Mouse (Mus musculus) G1E-ER4 (cell line): ENCODE results near the gene Stim2. TPM values are rescaled to one million over a fixed set of nuclear protein-coding genes. Genes with fewer than 3 reads are reported as not detected.

Experiments used
- GATA1 ChIP-seq: IDR thresholded peaks from one replicate; pipeline ENCODE4 v1.8.0; 2012; ENCODE audit warnings: low read length, inconsistent platforms
- polyA plus RNA-seq: library from polyadenylated mRNA; stranded (reverse); fragments of >175 nt; gene quantifications from 2 replicates; pipeline ENCODE4 v1.2.3, GENCODE M21; 2012

Gene Stim2
- polyA plus RNA-seq, 1 experiment, result 6.5 TPM

DNA sequence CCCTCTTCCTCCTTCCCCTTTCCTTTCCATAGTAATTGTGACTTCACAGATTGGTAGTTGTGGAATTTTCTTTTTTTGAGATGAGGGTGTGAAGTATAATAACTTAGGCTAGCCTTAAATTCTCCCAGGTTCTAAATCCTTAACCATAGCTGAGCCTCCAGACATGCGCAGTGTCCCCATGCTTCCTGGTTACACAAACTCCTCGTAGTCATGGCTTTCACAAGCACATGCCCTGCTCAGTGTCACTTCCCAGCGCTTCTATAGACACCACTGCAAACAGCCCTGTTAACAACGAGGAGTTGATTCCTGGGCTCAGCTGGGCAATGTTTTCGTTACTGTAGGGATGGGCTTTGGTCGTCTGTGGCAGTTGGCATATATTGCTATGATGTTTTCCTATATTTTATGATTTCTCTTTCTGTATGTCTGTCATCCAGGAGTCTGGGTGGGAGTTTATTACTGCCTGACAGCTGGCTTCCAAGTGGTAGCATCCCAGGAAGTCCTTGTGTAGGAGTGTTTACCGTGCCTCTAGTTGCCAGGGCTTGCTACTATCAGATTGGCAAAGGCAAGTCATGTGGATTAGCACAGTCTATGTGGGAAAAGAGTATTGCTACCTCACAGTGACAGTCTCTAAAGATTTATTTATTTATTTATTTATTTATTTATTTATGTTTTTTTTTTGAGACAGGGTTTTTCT is 55.5 kb downstream of the Stim2 start:
- TF ChIP-seq GATA1, result no peak

DNA sequence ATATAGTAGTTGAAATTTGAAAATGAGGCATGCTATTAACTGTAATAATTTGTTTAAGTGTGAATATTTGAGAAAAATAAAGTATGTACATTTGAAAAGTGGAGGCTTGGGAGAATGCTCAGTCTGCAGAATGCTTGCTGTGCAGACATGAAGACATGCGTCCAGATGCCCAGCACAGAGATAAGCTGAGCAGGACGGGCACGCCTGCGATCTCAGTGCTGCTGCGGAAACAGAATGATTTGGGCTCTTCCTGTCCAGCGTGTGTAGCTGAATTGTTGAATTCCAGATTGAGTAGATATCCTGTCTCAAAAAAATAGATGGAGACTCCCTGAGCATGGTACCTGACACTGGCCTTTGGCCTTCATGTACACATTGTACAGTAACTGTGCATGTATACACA is 58.0 kb downstream of the Stim2 start:
- TF ChIP-seq GATA1, result no peak

DNA sequence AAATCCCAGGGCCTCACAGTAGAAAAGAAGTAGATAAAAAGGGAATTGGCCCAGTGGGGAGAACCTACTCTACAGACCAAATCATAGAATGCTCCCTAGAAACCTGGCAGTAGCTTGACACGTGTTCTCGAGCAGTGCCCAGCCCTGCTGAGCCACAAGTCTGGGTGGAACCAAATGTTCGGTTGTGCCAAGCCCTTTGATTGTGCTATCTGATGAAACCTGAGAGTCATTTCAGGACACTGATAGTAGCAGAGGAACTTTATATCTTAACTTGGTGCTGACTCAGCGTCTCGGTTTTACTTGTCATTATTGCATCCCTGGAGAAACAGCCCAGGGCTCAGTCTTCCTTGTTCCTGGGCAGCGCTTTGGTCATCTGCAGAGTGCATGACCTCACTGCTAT is 61.7 kb downstream of the Stim2 start:
- peak; percentile 77 for TF ChIP-seq GATA1

DNA sequence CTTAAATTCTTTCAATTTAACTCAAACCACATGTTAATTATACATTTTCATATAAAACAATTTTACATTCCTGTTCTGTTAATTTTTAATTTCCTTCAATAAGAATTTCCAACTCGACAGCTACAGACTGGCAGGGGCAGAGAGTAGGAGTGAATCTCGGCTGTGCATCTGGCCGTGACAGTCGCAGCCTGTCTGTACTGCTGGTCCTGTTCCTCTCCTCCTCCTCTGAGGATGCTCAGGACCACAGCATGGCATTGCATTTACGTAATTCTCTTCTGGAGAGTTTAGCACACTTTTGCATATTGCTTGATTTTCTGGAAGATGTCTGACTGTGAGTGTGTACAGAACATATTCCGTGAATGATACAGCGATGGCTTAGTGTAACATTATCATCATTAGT is 63.8 kb downstream of the Stim2 start:
- TF ChIP-seq GATA1, result no peak

DNA sequence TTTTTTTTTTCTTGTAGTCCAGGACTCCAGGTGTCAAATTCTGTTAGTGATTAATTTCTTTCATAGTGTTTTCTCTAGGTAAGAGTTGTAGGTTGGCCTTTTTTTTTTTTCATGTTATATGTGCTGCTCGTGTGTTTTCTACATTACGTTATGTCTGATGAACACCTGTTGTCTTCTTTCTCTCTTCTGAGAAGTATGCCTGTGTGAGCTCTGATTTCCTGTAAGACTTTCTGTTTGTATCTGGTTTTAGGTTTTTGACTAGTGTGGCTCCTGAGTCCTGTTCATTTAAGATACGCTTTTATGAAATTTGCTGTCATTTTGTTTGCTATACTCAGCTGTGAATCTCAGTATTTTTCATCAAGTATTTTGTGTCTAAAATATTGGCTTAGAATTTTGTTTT is 69.3 kb downstream of the Stim2 start:
- no peak for TF ChIP-seq GATA1

DNA sequence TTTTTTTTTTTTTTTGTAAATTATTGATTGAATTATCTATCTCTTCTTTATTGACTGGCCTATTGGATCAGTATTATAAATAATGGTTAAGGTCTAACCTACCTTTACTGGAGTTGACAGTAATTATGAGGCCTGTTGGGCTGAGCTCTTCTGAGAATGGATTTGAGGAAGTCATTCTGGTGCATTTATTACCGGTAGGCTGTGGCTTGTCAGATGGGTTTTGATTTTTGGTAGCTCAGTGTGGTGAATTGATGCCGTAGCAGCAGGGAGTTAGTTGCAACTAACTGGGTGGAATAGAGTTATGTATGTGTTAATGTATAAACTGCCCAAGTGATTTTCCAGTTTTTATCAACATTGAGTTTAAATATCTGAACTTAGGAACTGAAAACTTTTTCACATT is 72.2 kb downstream of the Stim2 start:
- TF ChIP-seq GATA1, result no peak

DNA sequence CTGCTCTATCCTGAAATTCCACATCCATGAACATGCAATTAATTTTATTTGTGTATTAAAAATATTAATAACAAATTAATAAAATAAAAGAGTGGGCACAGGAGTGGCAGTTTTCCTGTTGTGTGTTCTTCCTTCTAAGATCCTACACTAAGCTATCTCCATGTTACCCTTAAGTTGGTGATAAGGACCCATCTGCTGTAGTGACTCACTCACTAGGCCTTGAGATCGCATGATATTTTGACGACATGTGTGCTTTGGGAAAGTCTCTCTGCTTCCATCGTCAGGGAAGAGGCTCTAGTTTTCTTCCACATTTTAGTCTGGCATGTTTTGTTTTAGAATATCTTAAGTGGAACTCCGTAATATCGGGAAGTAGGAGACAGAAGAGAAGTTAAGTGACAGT is 73.0 kb downstream of the Stim2 start:
- no peak for TF ChIP-seq GATA1

DNA sequence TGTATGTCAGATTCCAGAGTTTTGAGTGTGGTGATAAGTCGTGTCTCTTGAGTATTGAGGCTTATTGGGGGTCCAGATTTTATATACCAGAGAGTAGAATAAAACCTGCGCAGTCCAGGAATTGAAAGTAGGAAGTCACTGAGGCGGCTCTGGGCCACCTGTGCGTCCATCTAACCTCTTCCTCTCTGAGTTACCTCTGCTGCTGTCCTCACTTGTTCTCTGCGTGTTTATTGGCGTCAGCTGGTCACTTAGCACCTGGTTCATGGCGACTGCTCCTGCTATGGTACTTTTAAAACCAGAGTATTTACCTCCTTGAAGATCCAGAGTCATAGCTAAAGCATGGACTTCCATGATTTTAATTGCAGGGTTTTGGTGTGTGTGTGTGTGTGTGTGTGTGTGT is 73.4 kb downstream of the Stim2 start:
- TF ChIP-seq GATA1, result no peak

DNA sequence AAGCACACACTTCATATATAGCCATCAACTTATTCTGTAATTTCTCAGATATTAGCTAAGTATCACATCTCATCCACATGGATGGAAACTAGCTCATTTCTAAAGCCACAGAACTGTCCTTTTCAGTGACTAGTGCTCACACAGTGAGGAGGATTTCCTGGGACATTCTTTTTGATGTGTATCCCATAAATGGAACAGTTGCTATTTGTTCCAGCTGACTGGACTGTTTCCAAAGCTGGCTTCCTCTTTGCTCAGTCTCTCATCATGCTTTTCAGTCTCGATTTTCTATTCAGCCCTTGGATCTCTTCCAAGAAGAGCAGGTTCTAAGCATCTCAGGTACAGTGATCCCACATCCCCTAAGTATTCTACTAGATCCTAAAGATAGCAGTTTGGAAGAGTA is 75.0 kb downstream of the Stim2 start:
- no peak for TF ChIP-seq GATA1

DNA sequence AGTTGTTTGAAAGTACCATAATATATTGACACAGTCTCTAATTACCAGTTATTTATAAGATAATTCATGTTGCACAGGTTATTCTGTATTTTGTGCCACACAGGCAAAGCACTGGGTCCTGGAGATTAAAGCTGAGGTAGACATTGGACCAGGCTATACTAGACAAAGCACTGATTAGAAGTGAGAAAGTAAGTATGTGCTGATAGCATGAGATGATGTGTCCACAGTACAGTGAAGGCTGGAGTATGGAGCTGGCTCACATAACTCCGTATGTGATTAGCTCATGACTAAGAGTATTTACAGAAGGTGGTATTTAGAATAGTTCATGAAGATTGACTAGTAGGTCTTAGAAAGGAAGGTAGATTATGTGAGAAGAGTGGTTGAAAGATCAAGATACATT is 81.7 kb downstream of the Stim2 start:
- no peak for TF ChIP-seq GATA1

DNA sequence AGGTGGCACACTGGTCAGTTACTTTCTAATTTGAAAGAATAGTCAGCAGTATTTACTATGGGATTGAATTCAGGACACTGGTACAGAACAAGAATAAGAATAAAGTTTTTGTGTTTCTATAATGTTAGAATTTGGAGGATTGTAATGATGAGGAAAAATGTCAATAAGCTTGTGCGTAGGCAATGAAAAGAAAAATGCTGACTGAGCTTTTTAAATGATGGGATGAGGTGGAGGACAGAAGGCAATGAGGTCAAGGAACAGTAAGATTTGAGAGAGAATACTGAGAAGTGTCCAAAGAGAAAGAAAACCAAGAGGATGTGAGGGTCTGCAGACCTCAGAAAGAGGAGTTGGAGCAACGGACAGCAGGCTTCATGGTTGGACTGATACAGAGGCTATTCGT is 89.6 kb downstream of the Stim2 start:
- TF ChIP-seq GATA1, result no peak

DNA sequence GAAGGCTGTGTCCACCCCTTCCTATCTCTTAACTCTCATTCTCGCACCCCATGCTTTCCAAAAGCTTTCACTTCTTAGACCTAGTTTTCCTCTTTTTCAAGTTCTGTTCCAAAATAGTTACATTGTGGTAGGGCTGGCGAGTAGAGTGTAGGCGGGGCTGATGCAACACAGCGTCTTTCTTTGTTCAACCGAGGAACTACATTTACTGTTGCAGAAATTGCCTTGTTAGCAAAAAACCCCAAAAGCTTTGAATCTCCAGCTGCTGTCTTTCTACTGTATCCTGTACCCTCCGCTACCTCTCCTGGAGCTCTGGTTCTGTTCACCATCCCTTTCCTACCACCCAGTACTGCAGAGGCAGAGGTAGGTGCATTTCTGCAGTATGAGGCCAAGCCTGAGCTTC is 99.9 kb downstream of the Stim2 start:
- TF ChIP-seq GATA1, result no peak

DNA sequence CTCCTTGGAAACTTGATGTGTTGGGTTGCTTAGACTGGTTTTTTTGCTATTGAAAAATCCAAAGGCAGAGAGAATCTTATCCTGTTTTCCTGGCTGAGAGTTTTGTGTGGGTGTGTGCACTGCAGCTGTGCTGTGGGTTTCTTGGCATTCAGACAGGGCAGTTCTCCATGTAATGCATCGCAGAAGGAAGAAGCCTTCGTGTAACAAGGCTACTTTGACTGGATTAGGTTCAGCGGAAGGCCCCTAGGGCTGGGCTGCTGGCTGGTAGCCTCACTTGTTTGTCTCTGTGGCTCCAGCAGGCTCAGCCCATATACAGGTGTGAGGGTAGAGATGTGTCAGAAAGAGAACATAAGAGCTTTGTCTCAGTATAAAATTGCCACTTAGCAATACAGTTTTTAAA is 102.6 kb downstream of the Stim2 start:
- TF ChIP-seq GATA1, result no peak

DNA sequence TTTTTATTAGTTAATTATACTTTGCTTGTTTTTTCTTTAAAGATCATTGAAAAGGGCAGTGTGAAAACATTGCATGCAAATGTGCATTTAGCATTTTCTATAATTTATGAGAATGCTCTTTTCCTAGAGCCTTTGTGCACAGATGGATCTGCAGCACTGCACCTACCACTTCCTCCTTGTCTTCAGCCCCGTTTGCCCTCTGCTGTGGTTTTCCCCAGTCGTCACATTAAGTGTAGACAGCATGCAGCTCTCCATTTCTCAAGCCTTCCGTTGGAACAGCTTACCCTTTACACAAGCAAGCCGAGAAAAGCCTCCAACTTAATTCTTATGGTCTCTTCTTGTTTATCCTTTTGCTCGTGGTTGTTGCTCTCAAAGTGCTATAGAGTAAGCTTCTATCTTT is 103.0 kb downstream of the Stim2 start:
- no peak for TF ChIP-seq GATA1

DNA sequence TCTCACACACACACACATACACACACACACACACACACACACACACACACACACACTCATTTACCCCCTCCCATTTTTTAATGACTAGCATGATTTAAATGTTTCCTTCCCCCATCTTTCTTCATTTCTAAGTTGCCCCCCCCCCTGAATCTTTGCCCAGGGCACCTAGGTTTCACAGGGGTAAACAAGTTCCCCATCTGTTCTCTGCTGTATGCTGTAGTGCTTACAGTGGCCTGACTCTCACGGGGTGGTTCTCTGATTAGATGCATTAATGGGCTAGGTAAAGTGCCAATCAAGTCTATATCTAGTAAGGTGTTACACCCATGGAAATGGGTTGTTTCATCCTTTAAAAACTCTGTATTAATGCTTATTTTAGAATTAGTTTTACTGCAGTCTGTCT is 103.7 kb downstream of the Stim2 start:
- no peak for TF ChIP-seq GATA1

DNA sequence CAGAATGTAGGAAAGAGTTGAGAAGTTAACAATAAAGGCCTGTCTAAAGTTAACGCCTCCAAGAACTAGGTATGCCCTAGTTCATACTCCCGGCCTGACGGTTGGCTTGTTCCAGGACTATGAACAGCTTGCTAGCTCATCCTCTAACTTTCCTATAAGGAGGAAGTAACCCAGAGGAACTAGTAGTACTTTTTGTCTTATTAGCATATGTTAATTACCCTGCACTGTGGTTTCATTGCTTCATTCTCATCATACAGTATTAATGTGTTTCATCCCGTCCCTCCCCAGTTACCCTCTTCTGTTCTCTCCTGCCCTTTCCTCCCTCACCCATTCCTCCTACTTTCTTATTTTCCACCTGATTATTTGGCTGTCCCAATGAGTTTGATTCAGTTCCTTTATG is 108.4 kb downstream of the Stim2 start:
- no peak for TF ChIP-seq GATA1

DNA sequence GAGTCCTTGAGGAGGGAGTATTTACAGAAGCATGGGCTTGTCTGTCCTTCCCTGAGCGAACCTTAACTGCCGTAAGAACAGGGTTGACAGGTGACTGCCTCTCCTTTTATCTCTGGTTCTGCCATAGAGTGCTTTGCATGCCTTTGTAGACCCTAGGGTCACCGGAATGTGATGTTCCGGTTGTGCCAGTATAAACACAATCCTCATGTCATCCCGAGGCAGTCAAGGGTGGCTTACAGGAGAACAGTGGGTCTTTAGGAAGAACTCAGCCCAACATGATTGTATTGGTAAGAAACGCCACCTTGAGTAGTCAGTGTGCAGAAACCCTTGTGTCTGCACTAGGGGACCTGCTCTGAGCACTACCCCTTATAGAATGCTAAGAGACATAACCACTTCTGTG is 108.8 kb downstream of the Stim2 start:
- TF ChIP-seq GATA1, result no peak

DNA sequence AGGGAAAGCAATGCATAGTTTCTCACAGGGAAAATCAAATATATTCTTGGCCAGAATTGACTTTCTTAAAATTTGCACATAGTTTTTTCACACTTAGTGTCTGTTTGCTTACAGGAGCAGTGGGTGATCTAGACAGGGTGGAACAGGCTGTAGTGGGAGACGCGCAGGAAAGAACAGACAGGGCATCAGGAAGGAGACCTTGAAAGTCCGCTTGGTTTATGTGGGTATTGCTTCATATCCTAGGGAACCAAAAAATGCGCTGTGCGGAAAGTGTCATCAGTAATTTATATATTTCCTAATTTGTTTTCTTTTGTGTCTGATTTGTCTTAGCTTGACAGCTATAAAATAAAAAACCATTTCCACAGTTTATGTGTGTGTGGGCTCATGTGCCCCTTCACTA is 110.8 kb downstream of the Stim2 start:
- no peak for TF ChIP-seq GATA1
